Mouse (Mus musculus): ENCODE results near the gene Asic2. TPM values are rescaled to one million over a fixed set of nuclear protein-coding genes. Genes with fewer than 3 reads are reported as not detected.
"Not testable (repeated sequence)": the region's sequence is repeated elsewhere in the genome, so short reads cannot be mapped to it uniquely, and the experiment has no call there.

The Asic2 gene
- polyA plus RNA-seq, 1 experiment = not detected

DNA sequence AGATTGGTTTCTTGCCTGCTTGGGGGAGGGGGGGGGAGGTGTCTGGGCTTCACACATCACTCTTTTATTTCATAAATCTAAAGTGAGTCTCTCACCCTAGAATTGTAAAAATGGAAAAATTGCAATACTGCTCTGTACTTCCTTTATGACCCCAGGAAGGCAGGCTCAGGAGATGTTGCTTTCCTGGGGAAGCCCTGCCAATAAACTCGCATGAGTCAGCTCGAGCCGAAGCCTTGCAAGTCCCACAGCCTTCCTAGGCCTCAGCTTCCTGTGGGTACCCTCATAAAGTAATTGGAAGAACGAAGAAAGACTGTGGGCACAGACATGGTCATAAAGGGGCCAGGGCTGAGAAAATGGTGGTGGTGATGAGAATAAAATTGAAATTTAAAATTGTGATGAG lies 607.2 kb downstream of the Asic2 start:
- TF ChIP-seq CTCF (IDR thresholded peaks at IDR 0.05; ENCODE audit: control insufficient read depth, insufficient read depth, low read length) (no peak), POLR2A (IDR thresholded peaks at IDR 0.05; ENCODE audit: borderline replicate concordance, control insufficient read depth, low read depth, low read length) (no peak)
- 8% methylated on average over 4 of the region's 4 CpGs for WGBS
- Histone ChIP-seq H3K4me3 (replicated peaks; ENCODE audit: control insufficient read depth, low read depth, low read length) (no peak overlapping the region), H3K4me1 (ENCODE audit: control insufficient read depth, insufficient read depth, low read length) (no peaks in the 10 kb centered on the region), H3K27ac (ENCODE audit: control insufficient read depth, insufficient read depth, low read depth, low read length, poor library complexity) (no peak overlapping the region)

DNA sequence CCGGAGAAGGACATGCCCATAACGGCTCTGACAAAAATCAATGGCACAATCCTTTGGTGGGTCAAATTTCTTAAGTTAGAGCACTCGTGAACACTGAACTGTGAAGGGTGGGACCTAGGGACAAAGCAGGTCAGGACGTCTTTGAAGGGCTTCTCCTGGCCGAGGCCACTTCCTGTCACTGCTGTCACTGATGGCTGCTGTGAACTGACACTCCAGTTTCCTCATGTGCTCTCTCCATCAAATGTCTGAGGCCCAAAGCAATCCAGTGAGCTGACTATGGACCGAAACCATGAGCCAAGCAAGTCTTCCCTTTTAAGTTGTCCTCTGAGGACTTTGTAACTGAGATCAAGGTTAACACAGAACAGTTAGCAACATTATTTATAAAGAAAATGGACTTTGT lies 617.8 kb downstream of the Asic2 start:
- WGBS = 41% methylated on average over 5 of the region's 6 CpGs
- not testable (repeated sequence) for H3K27ac ChIP-seq (ENCODE audit: control insufficient read depth, insufficient read depth, low read depth, low read length, poor library complexity); H3K4me1 ChIP-seq (ENCODE audit: control insufficient read depth, insufficient read depth, low read length); H3K4me3 ChIP-seq (replicated peaks; ENCODE audit: control insufficient read depth, low read depth, low read length)

DNA sequence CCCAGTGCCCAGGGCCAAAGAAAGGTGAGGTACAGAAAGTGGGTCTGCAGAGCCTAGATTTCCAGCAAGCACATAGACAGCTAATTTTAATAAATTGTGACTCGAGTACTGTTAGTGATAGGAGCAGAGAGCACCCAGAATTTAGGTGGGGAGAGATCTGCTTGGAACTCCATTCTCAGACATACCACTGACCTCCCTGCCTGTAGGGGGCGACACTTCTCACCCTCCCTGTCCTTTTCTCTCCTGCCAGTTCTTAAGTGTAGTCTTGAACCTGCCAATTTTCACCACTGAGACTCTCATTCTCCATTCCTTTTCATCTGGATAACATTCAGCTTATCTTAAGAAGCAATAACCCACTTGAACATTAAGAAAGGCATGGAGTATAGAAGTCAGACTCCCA lies 636.3 kb downstream of the Asic2 start:
- Histone ChIP-seq H3K4me1 (ENCODE audit: control insufficient read depth, insufficient read depth, low read length) (no peaks in the 10 kb centered on the region), H3K4me3 (replicated peaks; ENCODE audit: control insufficient read depth, low read depth, low read length) (no peak overlapping the region), H3K27ac (ENCODE audit: control insufficient read depth, insufficient read depth, low read depth, low read length, poor library complexity) (no peak overlapping the region)
- 55% methylated on average over 2 of the region's 2 CpGs for WGBS
- TF ChIP-seq CTCF (IDR thresholded peaks at IDR 0.05; ENCODE audit: control insufficient read depth, insufficient read depth, low read length) = no peak
- TF ChIP-seq POLR2A (IDR thresholded peaks at IDR 0.05; ENCODE audit: borderline replicate concordance, control insufficient read depth, low read depth, low read length) = no peak

DNA sequence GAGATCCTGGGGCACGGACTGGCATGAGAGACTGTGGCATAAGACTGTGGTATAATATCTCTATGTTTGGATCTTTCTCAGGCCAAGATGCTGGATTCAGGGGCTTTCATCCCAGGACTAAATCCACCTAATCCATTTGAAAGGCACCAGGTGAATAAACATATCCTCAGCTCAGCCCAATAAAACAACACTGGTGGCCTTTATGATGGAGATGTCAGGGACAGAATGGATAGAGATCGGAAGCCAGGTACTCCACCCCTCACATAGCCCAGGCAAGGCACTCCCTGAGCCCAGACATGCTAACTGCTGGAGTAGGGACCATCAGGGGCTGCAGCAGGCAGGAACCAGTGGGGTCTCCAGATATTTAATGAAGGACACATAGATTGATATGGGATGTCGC lies 637.3 kb downstream of the Asic2 start:
- WGBS = 83% methylated on average over 3 of the region's 3 CpGs
- Histone ChIP-seq H3K27ac (ENCODE audit: control insufficient read depth, insufficient read depth, low read depth, low read length, poor library complexity) (no peak overlapping the region), H3K4me3 (replicated peaks; ENCODE audit: control insufficient read depth, low read depth, low read length) (no peak overlapping the region), H3K4me1 (ENCODE audit: control insufficient read depth, insufficient read depth, low read length) (no peaks in the 10 kb centered on the region)
- no peak for TF ChIP-seq CTCF (IDR thresholded peaks at IDR 0.05; ENCODE audit: control insufficient read depth, insufficient read depth, low read length)
- no peak for TF ChIP-seq POLR2A (IDR thresholded peaks at IDR 0.05; ENCODE audit: borderline replicate concordance, control insufficient read depth, low read depth, low read length)

DNA sequence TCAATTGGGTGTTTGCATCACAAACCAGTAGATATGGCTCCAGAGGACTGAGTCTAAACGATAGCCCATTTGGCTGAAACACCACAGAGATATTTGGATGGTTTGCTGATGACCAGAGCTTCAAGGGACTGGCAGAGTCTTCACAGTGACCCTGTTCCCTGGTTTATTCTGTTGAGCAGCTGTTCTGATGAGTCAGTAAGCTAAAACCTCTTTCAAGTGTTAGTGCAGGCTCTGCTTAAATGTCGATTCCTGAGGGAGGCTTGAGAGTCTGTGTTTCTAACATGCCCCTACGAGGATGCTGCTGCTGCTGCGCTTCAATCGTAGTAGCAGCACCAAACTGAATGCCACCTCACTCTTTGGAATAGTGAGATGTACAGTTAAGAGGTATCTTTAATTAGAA lies 640.2 kb downstream of the Asic2 start:
- 70% methylated on average over 5 of the region's 5 CpGs for WGBS
- Histone ChIP-seq H3K4me1 (ENCODE audit: control insufficient read depth, insufficient read depth, low read length) (no peaks in the 10 kb centered on the region), H3K27ac (ENCODE audit: control insufficient read depth, insufficient read depth, low read depth, low read length, poor library complexity) (no peak overlapping the region), H3K4me3 (replicated peaks; ENCODE audit: control insufficient read depth, low read depth, low read length) (no peak overlapping the region)
- no peak for TF ChIP-seq CTCF (IDR thresholded peaks at IDR 0.05; ENCODE audit: control insufficient read depth, insufficient read depth, low read length)
- TF ChIP-seq POLR2A (IDR thresholded peaks at IDR 0.05; ENCODE audit: borderline replicate concordance, control insufficient read depth, low read depth, low read length) = no peak

DNA sequence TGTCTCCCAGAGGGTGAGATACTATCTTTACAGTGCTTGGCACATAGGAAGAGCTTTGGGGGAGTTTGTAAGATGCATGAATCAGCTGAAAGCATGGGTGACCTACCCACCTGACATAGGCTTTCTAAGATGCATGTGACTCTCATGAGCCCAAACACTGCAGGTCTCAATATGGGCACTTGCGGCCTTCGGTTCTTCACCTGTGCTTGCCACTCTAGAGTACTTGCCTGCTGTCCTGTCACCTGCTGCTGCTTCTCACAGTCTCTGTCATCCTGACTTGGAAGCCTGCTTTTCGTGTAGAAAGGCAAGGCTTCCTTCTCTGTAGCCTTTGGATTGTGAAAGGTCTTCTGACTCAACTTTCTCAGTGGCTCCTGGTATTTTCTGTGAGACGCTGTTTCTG lies 645.1 kb downstream of the Asic2 start:
- H3K4me1 ChIP-seq (ENCODE audit: control insufficient read depth, insufficient read depth, low read length) = no peaks in the 10 kb centered on the region
- 66% methylated on average over 4 of the region's 4 CpGs for WGBS
- no peak overlapping the region for H3K27ac ChIP-seq (ENCODE audit: control insufficient read depth, insufficient read depth, low read depth, low read length, poor library complexity)
- no peak overlapping the region for H3K4me3 ChIP-seq (replicated peaks; ENCODE audit: control insufficient read depth, low read depth, low read length)
- TF ChIP-seq POLR2A (IDR thresholded peaks at IDR 0.05; ENCODE audit: borderline replicate concordance, control insufficient read depth, low read depth, low read length) (no peak), CTCF (IDR thresholded peaks at IDR 0.05; ENCODE audit: control insufficient read depth, insufficient read depth, low read length) (no peak)

DNA sequence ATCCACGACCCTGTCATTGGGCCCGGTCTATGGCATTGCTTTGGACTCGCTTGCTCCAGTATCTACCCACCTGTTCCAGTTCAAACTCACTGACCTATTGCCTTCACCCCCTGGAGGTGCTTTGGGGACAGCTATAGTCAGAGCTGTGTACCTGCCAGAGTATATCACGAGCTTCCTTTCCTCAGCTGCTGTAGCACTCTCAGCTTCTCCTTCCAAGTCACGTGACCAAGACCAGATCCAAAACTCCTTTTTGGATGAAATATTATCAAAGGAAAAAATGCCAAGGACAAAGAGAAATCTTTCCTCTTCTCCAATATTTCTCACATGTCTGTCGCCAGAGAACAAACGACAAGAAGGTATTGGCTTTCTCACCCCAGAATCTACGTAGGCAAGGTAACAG lies 645.8 kb downstream of the Asic2 start:
- no peak overlapping the region for H3K27ac ChIP-seq (ENCODE audit: control insufficient read depth, insufficient read depth, low read depth, low read length, poor library complexity)
- no peaks in the 10 kb centered on the region for H3K4me1 ChIP-seq (ENCODE audit: control insufficient read depth, insufficient read depth, low read length)
- no peak for TF ChIP-seq POLR2A (IDR thresholded peaks at IDR 0.05; ENCODE audit: borderline replicate concordance, control insufficient read depth, low read depth, low read length)
- no peak for TF ChIP-seq CTCF (IDR thresholded peaks at IDR 0.05; ENCODE audit: control insufficient read depth, insufficient read depth, low read length)
- no peak overlapping the region for H3K4me3 ChIP-seq (replicated peaks; ENCODE audit: control insufficient read depth, low read depth, low read length)
- WGBS = 82% methylated on average over 8 of the region's 8 CpGs

DNA sequence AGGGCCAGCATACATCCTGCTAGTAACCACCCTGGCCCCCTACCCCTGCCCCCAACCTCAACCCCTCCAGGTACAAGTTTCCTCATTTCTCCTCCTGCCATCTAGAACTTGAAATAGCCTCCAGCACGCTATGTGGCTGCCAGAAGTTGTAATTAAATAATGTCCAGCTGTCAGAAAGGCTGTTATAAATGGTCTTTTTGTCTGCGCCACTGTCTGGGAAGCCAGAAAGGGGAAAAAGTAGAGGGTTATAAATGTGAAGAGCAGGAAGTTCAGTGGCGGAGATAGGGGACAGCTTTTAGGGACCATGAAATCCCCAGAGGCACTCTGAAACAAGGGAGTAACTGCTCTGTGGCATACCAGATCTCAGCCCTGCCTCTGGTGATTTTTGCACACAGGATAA lies 678.2 kb downstream of the Asic2 start:
- TF ChIP-seq CTCF (IDR thresholded peaks at IDR 0.05; ENCODE audit: control insufficient read depth, insufficient read depth, low read length) (no peak), POLR2A (IDR thresholded peaks at IDR 0.05; ENCODE audit: borderline replicate concordance, control insufficient read depth, low read depth, low read length) (no peak)
- H3K27ac ChIP-seq (ENCODE audit: control insufficient read depth, insufficient read depth, low read depth, low read length, poor library complexity) = no peak overlapping the region
- WGBS = 9% methylated on average over 3 of the region's 3 CpGs
- H3K4me3 ChIP-seq (replicated peaks; ENCODE audit: control insufficient read depth, low read depth, low read length) = no peak overlapping the region
- H3K4me1 ChIP-seq (ENCODE audit: control insufficient read depth, insufficient read depth, low read length) = no peaks in the 10 kb centered on the region

DNA sequence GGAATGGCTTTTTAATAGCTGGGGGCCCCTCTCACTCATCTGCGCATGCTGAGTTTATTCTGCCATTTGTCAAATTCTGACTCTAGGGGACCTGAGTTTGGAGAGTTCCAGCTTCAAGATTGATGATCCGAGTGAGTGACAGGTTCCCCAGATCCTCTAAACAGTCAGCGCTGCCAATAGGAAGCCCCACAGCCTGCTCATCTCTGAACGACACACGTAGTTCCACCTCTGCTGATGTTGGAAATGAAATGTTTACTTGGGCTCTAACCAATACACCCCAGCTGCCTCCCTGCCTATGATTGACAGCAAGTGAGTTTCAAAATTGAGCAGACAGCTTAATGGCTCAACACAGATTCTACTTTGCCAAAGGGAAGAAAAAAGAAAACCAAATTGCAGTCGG lies 685.1 kb downstream of the Asic2 start:
- Histone ChIP-seq H3K27ac (ENCODE audit: control insufficient read depth, insufficient read depth, low read depth, low read length, poor library complexity) (no peak overlapping the region), H3K4me1 (ENCODE audit: control insufficient read depth, insufficient read depth, low read length) (no peaks in the 10 kb centered on the region), H3K4me3 (replicated peaks; ENCODE audit: control insufficient read depth, low read depth, low read length) (no peak overlapping the region)
- no peak for TF ChIP-seq CTCF (IDR thresholded peaks at IDR 0.05; ENCODE audit: control insufficient read depth, insufficient read depth, low read length)
- no peak for TF ChIP-seq POLR2A (IDR thresholded peaks at IDR 0.05; ENCODE audit: borderline replicate concordance, control insufficient read depth, low read depth, low read length)
- WGBS = 54% methylated on average over 6 of the region's 6 CpGs
